Mouse (Mus musculus) T-helper 17 cell (primary cell): ENCODE results near the gene Pon2.
"Not testable (repeated sequence)": the region's sequence is repeated elsewhere in the genome, so short reads cannot be mapped to it uniquely, and the experiment has no call there.

Experiments used
- in situ Hi-C, 2 experiments: fragments of 300-600 bp; cut with MboI, MseI; formaldehyde crosslinking; loops; 1 replicate in 1 of 2; 2 replicates in 1 of 2; pipeline ENCODE4 v1.15.1; 2025; ENCODE audit warnings: high pct_unique_total_duplicates in 2 of 2

Pon2 gene

DNA sequence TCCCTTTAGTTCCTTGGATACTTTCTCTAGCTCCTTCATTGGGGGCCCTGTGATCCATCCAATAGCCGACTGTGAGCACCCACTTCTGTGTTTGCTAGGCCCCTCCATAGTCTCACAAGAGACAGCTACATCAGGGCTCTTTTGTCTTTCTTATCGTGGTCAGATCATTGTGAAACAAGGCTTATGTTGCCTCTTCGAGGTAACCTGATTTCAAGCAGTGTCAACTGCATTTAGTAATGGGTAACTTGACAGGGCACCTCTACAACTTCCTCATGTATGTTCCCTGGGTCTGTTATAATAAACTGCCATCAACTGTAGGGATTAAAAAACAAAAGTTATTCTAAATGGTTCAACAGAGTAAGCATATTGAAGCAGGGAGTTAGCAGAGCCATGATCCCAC lies 63.7 kb downstream of the Pon2 start:
- in situ Hi-C loops = no loop called here

DNA sequence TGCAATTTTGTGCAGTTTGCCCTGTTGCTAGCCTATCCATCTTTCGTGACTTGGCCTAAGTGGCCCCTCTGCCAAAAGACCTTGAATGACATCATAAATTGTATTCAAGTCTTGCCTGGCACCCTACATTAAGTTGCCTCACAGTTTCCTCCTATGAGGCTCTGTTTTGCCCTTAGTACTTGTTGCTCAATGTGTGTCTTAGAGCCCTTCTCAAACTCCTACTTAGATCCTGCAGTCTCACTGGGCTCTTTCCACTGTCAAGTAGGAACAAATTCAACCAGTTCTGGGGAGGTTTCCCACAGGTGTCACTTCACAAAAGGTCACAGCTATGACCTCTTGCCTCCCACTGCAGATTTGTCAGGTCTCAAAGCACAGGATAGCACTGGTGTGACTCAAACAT lies 64.4 kb downstream of the Pon2 start:
- in situ Hi-C loops = no loop called here

DNA sequence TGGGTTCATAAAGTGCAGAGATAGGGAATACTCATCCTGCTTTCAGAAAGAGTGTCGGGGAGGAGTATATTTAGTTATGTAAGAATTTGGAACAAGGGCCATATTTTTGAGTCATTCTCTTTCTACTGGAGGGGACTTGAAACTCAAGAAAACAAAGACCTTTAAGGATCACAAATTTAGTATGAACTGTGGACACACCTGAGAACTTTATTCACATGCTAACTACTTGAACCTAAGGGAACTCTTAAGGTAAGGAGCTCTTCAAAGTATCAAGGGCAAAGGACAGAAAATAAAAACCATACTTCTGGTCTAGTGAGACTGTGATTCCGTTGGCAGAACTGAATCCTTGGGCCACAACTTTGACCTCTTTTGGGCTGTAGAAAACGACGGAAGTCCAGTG lies 66.2 kb downstream of the Pon2 start:
- in situ Hi-C loops = no loop called here

DNA sequence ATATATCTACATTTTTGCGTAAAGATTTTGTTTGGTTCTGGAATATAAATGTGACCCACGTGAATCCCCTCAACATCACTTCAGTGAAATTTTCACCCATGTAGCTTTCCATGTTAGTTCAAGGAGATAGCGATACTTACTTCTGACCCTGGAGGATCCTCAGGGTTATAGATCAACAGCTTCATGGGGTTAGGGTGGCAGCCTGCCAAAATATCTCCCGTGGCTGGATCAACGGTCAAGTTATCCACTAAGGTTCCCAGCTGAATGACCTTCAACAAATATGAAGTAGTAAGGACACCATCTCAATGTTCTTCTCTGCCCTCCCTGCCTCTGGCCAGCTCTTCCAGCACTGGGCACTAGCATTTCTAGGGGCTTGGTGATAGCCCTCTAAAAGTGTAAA lies 68.0 kb downstream of the Pon2 start:
- in situ Hi-C loops = no loop called here

DNA sequence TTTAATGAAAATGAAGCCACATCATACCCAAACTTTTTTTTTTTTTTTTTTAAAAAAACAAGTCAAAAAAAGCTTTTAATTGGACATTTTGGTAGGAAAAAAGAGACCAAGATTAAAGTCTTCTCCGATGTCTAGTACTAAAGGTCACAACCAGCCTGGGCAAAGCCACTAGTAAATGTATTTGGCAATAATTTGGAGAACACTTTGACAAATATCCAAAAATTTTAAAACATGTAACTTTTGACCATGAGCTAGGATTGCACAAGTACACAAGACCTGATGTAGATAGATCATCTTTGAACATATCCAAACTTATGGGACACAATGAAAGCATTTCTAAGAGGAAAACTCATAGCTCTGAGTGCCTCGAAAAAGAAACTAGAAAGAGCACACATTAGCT lies 74.7 kb downstream of the Pon2 start:
- in situ Hi-C loops = not testable (repeated sequence)

DNA sequence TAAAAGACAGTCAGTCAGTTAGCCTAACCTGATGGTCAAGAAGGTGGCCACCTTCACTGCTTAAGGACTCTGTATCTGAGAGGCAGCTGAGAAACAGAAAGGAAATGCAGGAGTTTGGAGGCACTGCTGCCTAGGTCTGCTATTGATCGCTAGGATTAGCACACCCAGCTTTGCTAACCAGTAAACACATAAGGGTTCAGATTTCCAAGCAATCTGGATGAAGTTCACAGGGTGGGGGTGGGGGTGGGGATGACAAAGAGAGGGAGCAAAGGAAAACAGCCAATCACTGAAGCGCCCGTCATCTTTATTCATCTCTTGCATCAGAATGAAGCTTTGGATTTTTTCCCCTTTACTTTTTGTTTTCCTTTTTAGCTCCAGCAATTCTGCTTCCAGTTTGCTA lies 76.2 kb downstream of the Pon2 start:
- in situ Hi-C loops = no loop called here

DNA sequence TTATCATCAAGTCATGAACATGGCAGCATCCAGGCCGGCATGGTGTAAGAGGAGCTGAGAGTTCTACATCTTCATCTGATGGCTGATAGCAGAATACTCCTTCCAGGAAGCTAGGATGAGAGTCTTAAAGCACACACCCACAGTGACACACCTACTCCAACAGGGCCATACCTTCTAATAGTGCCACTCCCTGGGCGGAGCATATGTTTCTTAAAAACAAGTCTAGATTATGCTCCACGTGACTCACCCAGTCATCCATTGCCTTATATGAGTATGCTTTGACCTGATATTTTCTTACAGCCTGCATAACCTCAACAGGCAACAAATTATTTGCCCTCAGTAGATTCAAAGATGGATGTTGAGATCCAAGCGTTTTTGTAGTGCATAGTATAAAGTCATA lies 80.1 kb downstream of the Pon2 start:
- in situ Hi-C loops = no loop called here
